Mouse (Mus musculus): ENCODE results near the gene Snx4. TPM values are rescaled to one million over a fixed set of nuclear protein-coding genes. Genes with fewer than 3 reads are reported as not detected.

The Snx4 gene
- polyA plus RNA-seq, 1 experiment from 2014 or later, result 89.3 TPM

- H3K27me3 ChIP-seq (replicated peaks; ENCODE audit: control insufficient read depth, insufficient read depth, low read length), result no peaks in the 10 kb centered on the region
- H3K4me1 ChIP-seq (ENCODE audit: control insufficient read depth, insufficient read depth, low read length), result 0 out of 2 replicates have a peak, but pooled peaks cover 8% of the 10 kb centered on the region
- H3K4me3 ChIP-seq (ENCODE audit: low read length), result no peak overlapping the region
- no peak overlapping the region for H3K9ac ChIP-seq (ENCODE audit: low read depth, low read length)
- H3K27ac ChIP-seq (ENCODE audit: low read length), result no peak overlapping the region
- H3K4me2 ChIP-seq (ENCODE audit: low read depth, low read length), result no peak overlapping the region
- H3K9me3 ChIP-seq (ENCODE audit: control insufficient read depth, low read length), result no peaks in the 10 kb centered on the region
- ATAC-seq, result no peak
- no peaks in the 10 kb centered on the region for H3K36me3 ChIP-seq (ENCODE audit: control insufficient read depth, insufficient read depth, low read length)
- 56% methylated on average over 5 of the region's 5 CpGs for WGBS
Observed at GRCm38 (mm10) chr16:33343106-33343505, 91.9 kb downstream of the Snx4 start.

DNA sequence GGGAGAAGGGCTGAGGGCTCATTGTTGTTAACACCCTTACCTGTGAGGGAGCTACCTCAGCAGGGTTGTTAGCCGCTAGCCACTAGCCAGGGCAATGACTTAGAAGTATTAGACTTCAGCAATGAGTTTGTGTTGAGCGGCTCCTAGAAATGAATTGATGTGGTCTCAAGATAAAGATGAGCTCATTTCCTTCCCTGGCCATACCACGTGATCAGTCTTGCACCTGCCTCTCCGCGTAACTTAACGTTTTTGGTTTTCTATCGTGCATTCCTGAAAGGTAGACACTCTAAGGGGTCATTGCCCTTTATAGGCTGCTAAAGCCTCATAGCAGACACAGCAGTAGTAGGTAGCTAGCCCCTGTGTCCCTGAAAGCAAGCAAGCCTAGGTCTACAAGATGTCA is 92.4 kb downstream of the Snx4 start:
- Histone ChIP-seq H3K4me1 (ENCODE audit: control insufficient read depth, insufficient read depth, low read length) (0 out of 2 replicates have a peak, but pooled peaks cover 8% of the 10 kb centered on the region), H3K4me3 (ENCODE audit: low read length) (no peak overlapping the region), H3K27ac (ENCODE audit: low read length) (no peak overlapping the region), H3K36me3 (ENCODE audit: control insufficient read depth, insufficient read depth, low read length) (no peaks in the 10 kb centered on the region), H3K9me3 (ENCODE audit: control insufficient read depth, low read length) (no peaks in the 10 kb centered on the region), H3K9ac (ENCODE audit: low read depth, low read length) (no peak overlapping the region), H3K4me2 (ENCODE audit: low read depth, low read length) (no peak overlapping the region), H3K27me3 (replicated peaks; ENCODE audit: control insufficient read depth, insufficient read depth, low read length) (no peaks in the 10 kb centered on the region)
- no peak for ATAC-seq
- 81% methylated on average over 7 of the region's 7 CpGs for WGBS

DNA sequence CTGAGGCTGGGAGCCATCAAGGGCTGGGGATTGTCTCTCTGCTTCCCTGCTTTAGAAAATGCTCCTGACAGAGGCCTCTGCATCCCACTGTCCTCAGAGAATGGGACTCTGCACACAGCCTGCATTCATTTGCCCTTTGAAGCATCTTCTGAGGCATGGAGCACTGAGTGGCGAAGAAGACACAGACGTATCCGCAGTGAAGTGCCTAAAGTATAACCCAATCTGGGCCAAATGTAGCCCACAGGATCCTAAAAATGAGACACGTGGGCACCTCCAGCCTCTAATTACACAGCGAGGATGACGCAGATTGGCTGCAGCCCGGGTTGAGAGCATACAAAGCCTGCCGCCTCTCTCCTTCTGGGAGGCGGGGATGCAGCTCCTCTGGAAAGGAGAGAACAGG is 93.1 kb downstream of the Snx4 start:
- no peak for ATAC-seq
- Histone ChIP-seq H3K4me3 (ENCODE audit: low read length) (no peak overlapping the region), H3K9me3 (ENCODE audit: control insufficient read depth, low read length) (no peaks in the 10 kb centered on the region), H3K4me1 (ENCODE audit: control insufficient read depth, insufficient read depth, low read length) (0 out of 2 replicates have a peak, but pooled peaks cover 8% of the 10 kb centered on the region), H3K36me3 (ENCODE audit: control insufficient read depth, insufficient read depth, low read length) (no peaks in the 10 kb centered on the region), H3K27me3 (replicated peaks; ENCODE audit: control insufficient read depth, insufficient read depth, low read length) (no peaks in the 10 kb centered on the region), H3K4me2 (ENCODE audit: low read depth, low read length) (no peak overlapping the region), H3K27ac (ENCODE audit: low read length) (no peak overlapping the region), H3K9ac (ENCODE audit: low read depth, low read length) (0 out of 2 replicates have a peak overlapping the region, but pooled peaks have one; percentile 23)
- WGBS, result 52% methylated on average over 9 of the region's 9 CpGs

- H3K4me2 ChIP-seq (ENCODE audit: low read depth, low read length), result no peak overlapping the region
- H3K27me3 ChIP-seq (replicated peaks; ENCODE audit: control insufficient read depth, insufficient read depth, low read length), result no peaks in the 10 kb centered on the region
- ATAC-seq, result no peak
- WGBS, result 76% methylated on average over 4 of the region's 4 CpGs
- H3K4me3 ChIP-seq (ENCODE audit: low read length), result no peak overlapping the region
- H3K27ac ChIP-seq (ENCODE audit: low read length), result no peak overlapping the region
- H3K9me3 ChIP-seq (ENCODE audit: control insufficient read depth, low read length), result no peaks in the 10 kb centered on the region
- no peak overlapping the region for H3K9ac ChIP-seq (ENCODE audit: low read depth, low read length)
- no peaks in the 10 kb centered on the region for H3K36me3 ChIP-seq (ENCODE audit: control insufficient read depth, insufficient read depth, low read length)
- 0 out of 2 replicates have a peak, but pooled peaks cover 8% of the 10 kb centered on the region for H3K4me1 ChIP-seq (ENCODE audit: control insufficient read depth, insufficient read depth, low read length)
Observed at GRCm38 (mm10) chr16:33344875-33345274, 93.6 kb downstream of the Snx4 start.

- Histone ChIP-seq H3K36me3 (ENCODE audit: control insufficient read depth, insufficient read depth, low read length) (no peaks in the 10 kb centered on the region), H3K4me2 (ENCODE audit: low read depth, low read length) (no peak overlapping the region), H3K4me1 (ENCODE audit: control insufficient read depth, insufficient read depth, low read length) (0 out of 2 replicates have a peak, but pooled peaks cover 8% of the 10 kb centered on the region), H3K27ac (ENCODE audit: low read length) (peak overlapping the region; percentile 24; the same call in 1 of the 2 replicates), H3K27me3 (replicated peaks; ENCODE audit: control insufficient read depth, insufficient read depth, low read length) (no peaks in the 10 kb centered on the region), H3K4me3 (ENCODE audit: low read length) (no peak overlapping the region), H3K9me3 (ENCODE audit: control insufficient read depth, low read length) (no peaks in the 10 kb centered on the region), H3K9ac (ENCODE audit: low read depth, low read length) (no peak overlapping the region)
- no peak for ATAC-seq
- 45% methylated on average over 3 of the region's 3 CpGs for WGBS
Observed at GRCm38 (mm10) chr16:33346376-33346775, 95.1 kb downstream of the Snx4 start.

DNA sequence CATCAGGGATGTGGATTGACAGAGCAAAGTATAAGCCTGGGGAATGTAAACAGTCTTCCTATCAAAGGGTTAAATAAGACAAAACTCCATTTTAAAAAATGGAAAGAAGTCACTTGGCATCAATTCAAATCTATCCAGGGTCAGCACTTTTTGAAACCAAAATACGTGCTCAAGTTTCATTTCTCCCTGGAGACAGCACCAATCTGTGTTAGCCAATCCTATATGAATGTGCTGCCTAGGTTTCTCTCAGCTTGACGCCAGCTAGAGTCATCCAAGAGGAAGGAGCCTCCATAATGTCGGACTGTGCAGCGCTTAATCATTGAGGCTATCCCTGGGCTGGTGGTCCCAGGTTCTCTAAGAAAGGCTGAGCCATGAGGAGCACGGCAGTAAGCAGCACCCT is 95.9 kb downstream of the Snx4 start:
- Histone ChIP-seq H3K4me1 (ENCODE audit: control insufficient read depth, insufficient read depth, low read length) (0 out of 2 replicates have a peak, but pooled peaks cover 8% of the 10 kb centered on the region), H3K4me2 (ENCODE audit: low read depth, low read length) (no peak overlapping the region), H3K36me3 (ENCODE audit: control insufficient read depth, insufficient read depth, low read length) (no peaks in the 10 kb centered on the region), H3K27me3 (replicated peaks; ENCODE audit: control insufficient read depth, insufficient read depth, low read length) (no peaks in the 10 kb centered on the region), H3K4me3 (ENCODE audit: low read length) (no peak overlapping the region), H3K27ac (ENCODE audit: low read length) (no peak overlapping the region), H3K9ac (ENCODE audit: low read depth, low read length) (no peak overlapping the region), H3K9me3 (ENCODE audit: control insufficient read depth, low read length) (no peaks in the 10 kb centered on the region)
- WGBS, result 54% methylated on average over 5 of the region's 5 CpGs
- no peak for ATAC-seq

Other genes starting within 250 kb of the Snx4 start
- gene Iqcg, start 195.2 kb upstream of the Snx4 start, polyA plus RNA-seq (2015; fragmentation: Nextera tagmentation; extraction: Ambion mirVana), result 1.7 and 1.9 TPM in 2 replicates
- gene Rpl35a, start 195.0 kb upstream of the Snx4 start, polyA plus RNA-seq (2015; fragmentation: Nextera tagmentation; extraction: Ambion mirVana), result 818 and 903 TPM in 2 replicates
- 1.7 and 1.8 TPM in 2 replicates for gene Lmln, start 188.9 kb upstream of the Snx4 start, polyA plus RNA-seq (2015; fragmentation: Nextera tagmentation; extraction: Ambion mirVana)
- 8.8 and 9.4 TPM in 2 replicates for gene Osbpl11, start 66.4 kb upstream of the Snx4 start, polyA plus RNA-seq (2015; fragmentation: Nextera tagmentation; extraction: Ambion mirVana)
- 39.1 and 39.9 TPM in 2 replicates for gene Zfp148, start 129.4 kb downstream of the Snx4 start, polyA plus RNA-seq (2015; fragmentation: Nextera tagmentation; extraction: Ambion mirVana)

Measured in intestine, embryonic 16.5 days (tissue).